Mouse (Mus musculus) thymus, postnatal 25 days (tissue): ENCODE results near the gene Ube2e3.
A peak's percentile ranks its signal among the peaks of the same experiment; 100 is the strongest.

Experiments
- DNase-seq: peaks from one replicate; pipeline ENCODE4 v3.0.0; 2022

Ube2e3 gene

GRCm38 (mm10) chr2:78882743-78883433 lies 15.0 kb downstream of the Ube2e3 start:
- no peak for DNase-seq

- DNase-seq: no peak
Measured at GRCm38 (mm10) chr2:78886446-78886845, 18.5 kb downstream of the Ube2e3 start.

- no peak for DNase-seq
Measured at GRCm38 (mm10) chr2:78888190-78888589, 20.3 kb downstream of the Ube2e3 start.

- DNase-seq: no peak
Measured at GRCm38 (mm10) chr2:78895216-78895615, 27.3 kb downstream of the Ube2e3 start.

- DNase-seq: no peak
Measured at GRCm38 (mm10) chr2:78905916-78906315, 38.0 kb downstream of the Ube2e3 start.

GRCm38 (mm10) chr2:78911516-78911915 lies 43.6 kb downstream of the Ube2e3 start:
- DNase-seq: no peak

- DNase-seq: no peak
Measured at GRCm38 (mm10) chr2:78914861-78915260, 46.9 kb downstream of the Ube2e3 start.

- no peak for DNase-seq
Measured at GRCm38 (mm10) chr2:78922980-78923674, 55.2 kb downstream of the Ube2e3 start.

GRCm38 (mm10) chr2:78925807-78926206 lies 57.9 kb downstream of the Ube2e3 start:
- no peak for DNase-seq

GRCm38 (mm10) chr2:78927625-78928024 lies 59.7 kb downstream of the Ube2e3 start:
- no peak for DNase-seq

- DNase-seq: no peak
Measured at GRCm38 (mm10) chr2:78928080-78928479, 60.2 kb downstream of the Ube2e3 start.

- DNase-seq: no peak
Measured at GRCm38 (mm10) chr2:78931358-78931757, 63.4 kb downstream of the Ube2e3 start.

- peak; percentile 28 for DNase-seq
Measured at GRCm38 (mm10) chr2:78959451-78959850, 91.5 kb downstream of the Ube2e3 start.

GRCm38 (mm10) chr2:78960288-78960687 lies 92.4 kb downstream of the Ube2e3 start:
- DNase-seq: peak; percentile 40

GRCm38 (mm10) chr2:78961023-78961422 lies 93.1 kb downstream of the Ube2e3 start:
- DNase-seq: no peak

- no peak for DNase-seq
Measured at GRCm38 (mm10) chr2:78961580-78961979, 93.7 kb downstream of the Ube2e3 start.

- DNase-seq: no peak
Measured at GRCm38 (mm10) chr2:78964995-78965394, 97.1 kb downstream of the Ube2e3 start.

- DNase-seq: no peak
Measured at GRCm38 (mm10) chr2:78965396-78965795, 97.5 kb downstream of the Ube2e3 start.

GRCm38 (mm10) chr2:78970088-78970487 lies 102.2 kb downstream of the Ube2e3 start:
- DNase-seq: no peak
